Mouse (Mus musculus): ENCODE measurements around the gene Usp7. TPM values are rescaled to one million over a fixed set of nuclear protein-coding genes. Genes with fewer than 3 reads are reported as not detected.

Usp7 gene
- total RNA-seq, 1 experiment from 2014 or later, result 238 TPM

DNA sequence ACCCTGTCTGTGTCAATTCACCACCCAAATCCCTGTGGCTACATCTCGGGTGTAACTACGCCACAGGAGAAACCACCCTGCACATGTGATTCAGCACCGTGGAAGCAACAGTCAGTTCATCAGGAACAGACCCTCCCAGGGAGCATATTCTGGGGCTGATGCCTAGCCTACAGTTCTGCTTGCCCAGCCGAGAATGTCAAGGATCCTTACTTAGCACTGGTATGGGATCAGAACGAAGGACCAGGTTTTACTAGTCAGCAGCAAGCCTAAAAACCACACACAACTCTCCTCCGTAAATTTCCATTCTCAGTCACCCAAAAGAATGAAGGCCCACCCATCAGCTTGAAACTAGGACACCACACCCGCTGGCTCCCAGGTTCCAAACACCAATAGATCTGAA lies 60.5 kb downstream of the Usp7 start:
- no peak for ATAC-seq (replicated peaks; ENCODE audit: low read depth, poor library complexity, severe bottlenecking)

DNA sequence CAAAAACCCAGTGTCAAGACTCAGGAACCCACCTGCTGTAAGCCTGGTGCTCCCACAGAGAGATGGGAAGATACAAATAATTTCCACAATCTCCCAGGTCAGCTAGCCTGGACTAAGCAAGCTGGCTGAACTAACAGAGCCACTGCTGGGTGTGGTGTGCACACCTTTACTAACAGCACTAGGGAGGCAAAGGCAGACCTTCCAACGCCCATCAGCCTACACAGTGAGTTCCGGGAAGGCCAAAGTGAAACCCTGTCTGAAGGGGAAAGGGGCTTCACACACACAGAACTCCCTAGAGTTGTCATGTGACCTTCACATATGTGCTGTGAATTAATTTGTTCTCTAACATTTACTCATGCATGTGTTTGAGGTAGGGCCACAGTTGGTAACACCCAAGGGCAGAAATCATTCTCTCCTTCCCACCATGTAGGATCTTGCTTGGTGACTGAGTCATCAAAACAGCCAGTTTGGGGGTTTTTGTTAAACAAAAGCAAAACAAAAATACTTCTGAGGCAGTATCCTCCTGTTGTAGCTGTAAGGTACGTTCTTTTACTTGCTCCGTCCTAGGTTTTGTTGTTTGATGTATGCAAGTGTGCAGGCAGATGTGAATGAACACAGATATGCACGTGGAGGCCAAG lies 63.9 kb downstream of the Usp7 start:
- no peak for ATAC-seq (replicated peaks; ENCODE audit: low read depth, poor library complexity, severe bottlenecking)

DNA sequence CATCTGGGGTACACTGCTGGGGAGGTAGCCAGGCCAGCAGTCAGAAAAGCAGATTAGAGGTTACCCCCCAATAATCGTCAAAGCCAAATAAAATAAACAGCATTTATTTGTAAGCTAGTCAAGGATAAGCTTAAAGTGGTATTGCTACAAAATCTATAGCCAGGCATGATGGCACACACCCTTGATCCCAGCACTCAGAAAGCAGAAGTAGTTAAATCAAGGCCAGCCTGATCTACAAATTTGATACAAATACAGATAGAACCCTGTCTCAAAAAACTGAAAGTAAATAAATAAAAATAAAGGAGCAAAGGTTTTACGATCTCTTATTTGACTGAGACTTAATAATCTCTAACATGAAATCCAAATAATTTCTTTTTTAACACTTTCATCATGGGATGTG lies 66.3 kb downstream of the Usp7 start:
- ATAC-seq (replicated peaks; ENCODE audit: low read depth, poor library complexity, severe bottlenecking), result 0 out of 2 replicates have a peak, but pooled peaks have one; percentile 52

DNA sequence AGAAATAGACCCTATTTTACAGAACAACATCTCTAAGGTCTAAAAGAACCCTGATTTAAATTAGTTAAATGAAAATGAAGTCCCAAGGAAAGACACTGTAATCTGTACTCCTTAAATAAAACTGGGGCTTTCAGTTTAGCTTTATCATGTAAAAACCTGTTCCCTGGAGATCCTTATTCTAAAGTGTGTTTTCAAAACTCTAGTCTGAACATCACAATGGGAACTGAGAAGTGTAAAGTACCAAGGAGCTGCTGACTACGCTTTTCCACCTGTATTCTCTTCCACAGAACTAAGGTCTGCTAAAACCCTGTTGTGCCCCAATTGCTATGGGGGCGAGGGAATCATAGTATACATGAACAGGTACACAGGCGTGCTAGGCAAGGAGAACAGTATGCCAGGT lies 68.1 kb downstream of the Usp7 start:
- ATAC-seq (replicated peaks; ENCODE audit: low read depth, poor library complexity, severe bottlenecking), result no peak

DNA sequence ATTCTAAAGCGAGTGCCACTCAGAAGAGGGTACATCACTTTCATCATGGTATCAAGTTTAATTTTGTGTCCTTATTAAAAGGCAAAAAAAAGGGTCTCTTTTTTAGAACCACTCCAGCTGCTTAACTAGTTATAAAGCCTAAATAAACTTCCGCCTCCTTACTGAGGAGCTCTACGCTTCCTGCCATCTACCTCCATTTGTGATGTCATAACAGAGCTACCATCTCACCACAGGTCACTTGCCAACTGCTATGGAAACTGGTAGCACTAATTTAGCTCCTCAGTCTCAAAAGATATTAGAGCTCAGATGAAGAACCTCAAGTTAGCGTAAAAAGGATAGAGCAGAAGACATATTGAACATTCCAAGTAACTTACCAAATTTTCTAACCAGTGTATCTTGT lies 71.7 kb downstream of the Usp7 start:
- no peak for ATAC-seq (replicated peaks; ENCODE audit: low read depth, poor library complexity, severe bottlenecking)

DNA sequence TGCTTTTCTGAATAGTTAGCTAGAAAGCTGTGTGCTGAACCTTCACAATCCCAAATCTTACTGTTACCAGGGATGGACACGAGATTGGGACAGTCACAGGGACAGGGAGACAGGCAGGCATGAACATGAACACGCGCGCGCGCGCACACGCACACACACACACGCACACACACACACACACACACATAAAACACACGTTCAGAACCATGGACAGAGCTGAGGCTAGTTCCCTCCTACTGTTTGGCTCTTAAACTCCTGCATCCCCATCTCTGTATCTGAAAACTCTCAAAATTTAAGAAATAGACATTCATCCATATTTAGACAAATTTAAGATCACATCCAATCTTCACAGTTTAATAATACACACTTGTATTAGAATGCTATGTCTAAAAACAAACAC lies 74.4 kb downstream of the Usp7 start:
- ATAC-seq (replicated peaks; ENCODE audit: low read depth, poor library complexity, severe bottlenecking), result 0 out of 2 replicates have a peak, but pooled peaks have one; percentile 30

DNA sequence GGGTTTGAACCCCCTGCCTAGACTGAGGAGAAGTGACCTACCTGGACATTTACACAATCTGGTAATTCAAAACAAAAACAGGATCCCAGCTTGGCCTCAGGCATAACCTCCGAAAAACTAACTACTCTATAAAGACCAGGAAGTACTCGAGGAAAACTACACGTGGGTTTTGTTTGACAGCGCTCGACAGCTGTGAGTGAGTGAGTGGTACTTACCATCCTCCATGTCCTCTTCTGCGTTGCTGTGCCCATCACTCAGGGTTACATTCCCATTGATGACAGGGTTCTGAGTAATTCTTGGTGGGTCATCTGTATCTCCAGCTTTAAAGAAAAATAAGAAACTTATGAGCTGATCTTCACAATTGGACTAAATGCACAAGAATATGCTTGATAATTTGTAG lies 75.8 kb downstream of the Usp7 start:
- ATAC-seq (replicated peaks; ENCODE audit: low read depth, poor library complexity, severe bottlenecking), result no peak

DNA sequence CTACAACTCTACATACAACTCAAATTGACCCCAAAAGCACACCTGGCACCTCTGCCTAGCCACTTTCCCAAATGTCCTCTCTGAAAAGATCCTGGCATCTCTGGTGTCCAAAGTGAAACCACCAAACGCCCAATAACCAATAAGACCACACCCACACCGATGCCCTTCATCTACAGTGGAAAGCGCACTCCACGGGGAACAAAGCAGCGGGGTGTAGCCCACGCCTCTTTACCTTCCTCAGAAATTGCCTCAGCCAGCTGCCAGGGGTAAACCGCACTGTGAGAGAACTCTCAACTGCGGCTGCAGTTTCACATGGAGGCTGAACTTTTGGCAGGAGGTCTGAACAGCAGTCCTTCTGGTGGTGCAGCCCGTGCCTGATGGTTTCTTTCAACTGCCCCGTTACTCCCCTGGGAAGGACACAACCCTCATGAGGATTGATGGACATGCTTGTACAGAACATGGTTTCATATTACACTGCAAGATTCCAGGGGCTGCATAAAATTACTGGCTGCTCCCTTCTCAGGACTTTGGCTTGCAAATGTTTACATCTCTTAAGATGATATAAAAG lies 76.5 kb downstream of the Usp7 start:
- no peak for ATAC-seq (replicated peaks; ENCODE audit: low read depth, poor library complexity, severe bottlenecking)

DNA sequence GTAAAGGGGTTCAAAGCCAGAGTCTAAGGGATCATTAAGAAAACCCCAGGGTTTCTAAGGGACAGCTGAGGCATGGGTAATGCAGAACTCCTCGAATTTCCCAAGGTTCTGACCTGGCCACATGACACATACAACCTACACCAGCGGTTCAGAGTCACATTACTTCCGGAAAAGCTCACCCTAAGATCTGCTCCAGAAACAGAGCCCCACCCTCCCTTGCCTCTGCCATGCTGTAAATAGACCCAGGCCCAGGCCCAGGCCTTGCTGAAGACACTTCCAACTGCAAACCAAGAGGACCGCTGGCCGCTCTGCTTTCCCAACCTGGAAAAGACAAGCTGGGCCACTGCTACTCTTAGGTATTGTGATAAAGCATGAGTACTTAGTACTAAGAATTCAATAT lies 77.3 kb downstream of the Usp7 start:
- ATAC-seq (replicated peaks; ENCODE audit: low read depth, poor library complexity, severe bottlenecking), result no peak

DNA sequence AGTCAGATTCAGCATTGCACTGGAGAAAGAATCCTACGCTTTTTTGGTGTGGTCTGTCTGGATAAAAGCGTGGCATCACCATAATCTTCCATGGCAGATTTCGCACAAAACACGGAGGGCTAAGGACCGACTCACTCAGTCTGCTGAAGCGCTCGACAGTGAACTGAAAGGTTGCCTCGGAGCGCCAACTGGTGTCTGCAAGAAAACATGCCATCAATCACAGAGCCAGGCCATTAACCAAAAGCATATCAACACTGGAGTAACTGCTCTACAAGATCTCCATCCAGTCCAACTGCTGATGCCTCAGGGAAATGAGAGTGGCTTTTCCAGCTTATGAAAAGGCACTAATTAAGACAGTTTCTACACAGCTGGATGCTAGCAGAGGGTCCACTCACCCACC lies 80.1 kb downstream of the Usp7 start:
- no peak for ATAC-seq (replicated peaks; ENCODE audit: low read depth, poor library complexity, severe bottlenecking)

DNA sequence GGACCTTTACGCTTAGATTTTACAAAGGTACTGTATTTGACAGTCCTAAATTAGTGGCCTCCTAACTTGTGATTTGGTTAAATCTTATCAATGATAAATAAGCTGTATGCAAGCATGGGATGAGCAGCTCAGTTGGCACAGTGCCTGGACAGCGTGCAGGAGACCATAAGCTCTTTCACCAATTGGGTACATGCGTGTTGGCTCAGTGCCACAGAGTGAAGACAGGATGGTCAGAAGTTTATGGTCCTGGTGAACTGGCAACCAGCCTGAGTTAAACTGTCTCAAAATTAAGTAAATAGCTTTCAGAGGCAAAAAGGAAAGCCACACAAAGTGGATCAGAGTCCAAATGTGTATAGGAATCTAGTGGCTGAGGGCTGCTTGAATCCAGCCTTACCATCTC lies 91.5 kb downstream of the Usp7 start:
- no peak for ATAC-seq (replicated peaks; ENCODE audit: low read depth, poor library complexity, severe bottlenecking)

DNA sequence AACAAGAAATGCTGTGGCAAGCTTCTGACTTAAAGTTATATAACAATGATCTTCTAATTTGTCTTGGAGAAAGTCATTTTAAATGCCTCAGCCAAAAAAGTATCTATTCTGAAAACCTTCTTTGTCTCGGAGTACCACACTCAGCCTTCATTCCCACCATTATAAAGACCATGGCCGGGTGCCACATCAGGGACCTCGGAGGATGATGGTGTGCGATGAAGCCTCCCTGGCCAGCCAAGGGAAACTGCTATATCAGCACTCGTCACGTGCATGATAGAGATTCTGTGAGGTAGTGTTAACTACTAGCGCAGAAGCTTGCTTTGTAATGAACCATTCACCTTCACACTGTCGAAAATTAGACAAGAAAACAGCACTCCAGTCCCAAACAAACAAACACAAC lies 92.6 kb downstream of the Usp7 start:
- no peak for ATAC-seq (replicated peaks; ENCODE audit: low read depth, poor library complexity, severe bottlenecking)

DNA sequence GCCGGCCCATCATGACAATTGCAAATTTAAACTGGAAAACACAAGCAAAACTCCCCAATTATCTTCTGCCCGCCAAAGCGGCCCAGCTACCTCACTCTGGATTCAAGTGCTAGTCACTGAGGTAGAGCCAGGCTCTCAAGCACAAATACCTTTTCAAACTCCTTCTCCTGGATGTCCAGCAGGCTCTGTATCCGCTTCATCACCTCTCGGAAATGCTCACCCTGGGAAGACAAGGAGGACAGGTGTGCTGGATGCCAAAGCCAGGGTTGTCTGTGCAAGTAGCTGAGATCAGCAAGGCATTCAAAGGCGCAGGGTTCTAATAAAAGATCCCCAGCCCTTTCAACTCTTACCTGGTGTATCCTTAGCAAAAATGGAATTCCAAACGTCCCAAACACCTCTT lies 100.9 kb downstream of the Usp7 start:
- ATAC-seq (replicated peaks; ENCODE audit: low read depth, poor library complexity, severe bottlenecking), result no peak

DNA sequence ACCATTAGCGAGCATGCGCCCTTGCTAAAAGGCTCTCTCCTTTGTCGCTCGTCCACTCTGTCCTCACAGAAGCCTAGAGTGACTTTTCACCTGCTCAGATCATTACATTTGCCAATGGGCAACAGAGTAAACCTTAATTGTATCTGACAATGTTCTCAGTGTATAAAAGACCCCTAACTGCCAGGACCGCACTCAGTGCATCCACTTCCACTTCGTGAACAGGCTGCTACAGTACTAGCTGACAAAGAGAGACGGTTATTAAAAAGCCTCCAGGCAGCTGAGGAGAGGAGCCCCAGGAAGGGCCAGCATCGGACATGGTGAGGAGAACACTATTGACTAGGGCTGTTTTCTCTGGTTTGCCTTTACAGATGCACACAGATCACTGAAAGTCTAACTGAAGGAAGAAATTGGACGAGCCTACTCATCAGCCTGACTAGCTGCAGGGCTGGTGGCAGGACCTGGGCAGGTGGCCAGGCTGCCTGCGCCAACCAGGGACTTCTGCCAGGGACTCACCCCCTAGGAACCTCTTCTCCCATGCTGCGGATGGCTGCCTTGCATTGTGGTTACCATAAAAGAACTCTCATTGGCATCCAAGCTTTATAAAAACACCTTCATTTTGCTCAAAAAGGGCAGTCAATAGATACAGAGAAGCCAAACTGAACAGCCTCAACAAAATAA lies 102.0 kb downstream of the Usp7 start:
- ATAC-seq (replicated peaks; ENCODE audit: low read depth, poor library complexity, severe bottlenecking), result no peak

DNA sequence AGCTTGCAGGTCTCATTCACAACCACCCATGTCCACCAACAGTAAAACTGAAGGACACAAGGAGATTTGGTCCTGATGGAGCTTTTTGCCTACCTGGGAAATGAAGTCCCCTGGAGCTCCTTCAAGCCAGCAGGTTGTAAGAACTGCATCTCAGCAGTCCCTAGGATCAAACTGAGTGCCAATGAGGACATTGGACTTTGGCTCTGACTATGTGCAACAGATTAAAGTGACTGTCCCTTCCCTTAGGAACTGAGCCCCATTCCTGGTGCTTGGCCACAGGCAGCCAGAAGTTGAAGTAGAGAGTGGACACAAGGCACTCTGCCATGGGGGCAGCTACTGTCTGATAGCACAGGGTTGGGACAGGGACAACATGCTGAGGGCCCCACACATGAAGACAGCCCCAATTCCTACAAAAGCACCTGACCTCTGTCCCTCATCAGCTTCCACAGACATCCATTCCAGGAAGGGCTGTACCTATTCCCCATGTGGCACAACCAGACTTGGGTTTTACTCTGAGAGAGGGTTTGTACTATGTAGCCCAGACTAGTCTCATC lies 104.5 kb downstream of the Usp7 start:
- no peak for ATAC-seq (replicated peaks; ENCODE audit: low read depth, poor library complexity, severe bottlenecking)

DNA sequence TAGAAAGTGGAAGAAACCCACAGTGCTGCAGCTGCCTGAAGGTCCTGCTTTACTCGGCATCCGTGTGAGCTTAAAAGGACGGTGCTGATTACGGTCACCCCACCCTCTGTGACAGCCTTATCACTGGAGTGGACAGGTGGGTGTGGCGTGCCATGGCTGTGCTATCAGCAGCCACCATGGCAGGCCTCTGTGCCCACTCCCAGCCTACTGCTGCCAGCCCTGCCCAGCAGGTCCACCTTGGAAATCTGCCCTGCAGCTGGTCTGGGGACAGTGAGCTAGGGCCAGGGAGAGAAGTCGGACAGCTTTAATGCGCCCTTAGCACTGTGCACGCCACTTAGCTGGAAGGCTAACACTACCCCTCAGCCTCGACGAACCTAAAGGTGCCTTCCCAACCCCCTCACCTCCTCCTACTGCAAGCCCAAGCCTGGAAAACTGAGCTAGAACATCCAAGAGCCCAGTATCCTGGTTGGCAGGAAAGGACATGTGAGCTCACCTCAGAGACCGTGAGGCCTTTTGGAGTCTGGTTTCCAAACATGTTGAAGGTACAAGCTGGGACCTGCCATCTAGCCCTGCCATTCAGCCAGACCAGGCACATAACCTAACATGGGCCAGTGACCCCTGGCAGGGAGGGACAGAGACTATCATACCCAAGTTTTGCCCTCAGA lies 105.1 kb downstream of the Usp7 start:
- ATAC-seq (replicated peaks; ENCODE audit: low read depth, poor library complexity, severe bottlenecking), result peak; percentile 66

DNA sequence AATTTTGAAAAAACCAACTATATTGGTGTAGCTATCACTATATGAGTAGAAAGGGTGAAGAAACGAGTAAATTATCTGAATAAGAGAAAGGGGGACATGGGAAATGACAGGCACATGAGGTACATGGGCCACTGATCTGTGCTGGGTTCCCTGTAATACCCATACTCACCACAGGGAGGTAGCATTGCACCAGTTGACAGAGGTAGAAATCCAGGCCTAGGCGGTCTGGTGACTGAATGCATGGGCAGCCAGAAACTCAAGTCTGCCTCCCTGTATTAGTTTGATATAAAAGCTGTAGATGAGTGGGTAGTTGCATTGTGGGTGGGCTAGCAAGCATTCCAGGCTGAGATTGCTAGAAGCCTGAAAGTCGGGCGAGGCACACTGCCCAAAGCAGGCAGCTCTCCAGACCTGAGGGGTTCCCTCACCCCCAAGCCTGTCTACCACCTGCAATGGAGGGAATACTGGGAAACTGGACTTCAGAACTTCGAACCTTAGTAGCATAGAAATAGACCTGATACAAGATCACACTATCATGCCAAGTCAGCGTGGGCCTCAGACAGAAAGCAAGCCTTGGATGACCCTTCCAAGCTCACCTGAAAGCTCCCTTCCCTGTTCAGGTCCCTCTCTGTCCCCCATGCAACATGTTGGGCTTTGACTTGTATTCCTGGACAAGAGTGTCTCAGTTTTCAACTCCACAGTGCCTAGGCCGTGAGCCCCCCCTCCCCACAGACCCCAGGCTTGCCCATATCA lies 105.8 kb downstream of the Usp7 start:
- peak; percentile 80 for ATAC-seq (replicated peaks; ENCODE audit: low read depth, poor library complexity, severe bottlenecking)

DNA sequence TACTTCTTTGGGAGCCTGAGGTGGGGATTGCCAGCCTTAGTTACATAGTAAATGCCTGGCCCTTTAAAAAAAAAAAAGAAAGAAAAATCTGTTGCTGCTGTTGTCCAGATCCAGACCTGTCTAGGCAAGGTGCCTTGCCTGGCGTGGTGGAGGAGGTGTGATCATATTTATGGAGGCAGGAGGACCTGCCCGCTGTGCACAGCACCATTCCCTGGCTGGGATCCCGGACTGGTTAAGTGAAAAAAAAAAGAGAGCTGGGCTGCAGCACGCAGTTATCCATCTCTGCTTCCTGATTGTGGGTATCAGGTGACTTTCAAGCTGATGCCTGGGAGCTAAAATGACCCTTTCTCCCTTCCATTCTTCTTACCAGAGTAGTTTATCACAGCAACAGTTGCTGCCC lies 107.0 kb downstream of the Usp7 start:
- ATAC-seq (replicated peaks; ENCODE audit: low read depth, poor library complexity, severe bottlenecking), result no peak

DNA sequence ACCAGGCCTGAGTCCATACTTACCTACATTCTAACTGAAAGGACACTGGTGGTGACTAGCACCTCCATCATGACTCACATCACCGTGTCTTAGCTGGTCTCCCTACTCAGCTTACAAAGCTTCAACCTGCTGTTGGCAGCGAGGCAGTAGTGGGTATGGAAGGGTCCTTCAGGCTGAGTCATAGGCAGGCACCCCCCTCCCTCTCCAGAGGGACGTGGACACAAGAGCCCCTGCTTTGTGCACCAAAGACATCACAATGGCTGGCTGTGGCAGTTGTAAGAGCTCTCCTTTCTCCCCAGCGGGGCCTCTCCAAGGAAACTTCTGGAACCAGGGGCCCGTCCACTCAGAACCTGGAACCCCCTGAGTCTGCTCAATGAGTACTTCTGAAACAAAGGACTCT lies 111.6 kb downstream of the Usp7 start, which contains the start of gene Gm5767:
Gene Gm5767 (plus strand): TSS at position 301 of the 400 bp plus-strand sequence.
- no peak for ATAC-seq (replicated peaks; ENCODE audit: low read depth, poor library complexity, severe bottlenecking)

DNA sequence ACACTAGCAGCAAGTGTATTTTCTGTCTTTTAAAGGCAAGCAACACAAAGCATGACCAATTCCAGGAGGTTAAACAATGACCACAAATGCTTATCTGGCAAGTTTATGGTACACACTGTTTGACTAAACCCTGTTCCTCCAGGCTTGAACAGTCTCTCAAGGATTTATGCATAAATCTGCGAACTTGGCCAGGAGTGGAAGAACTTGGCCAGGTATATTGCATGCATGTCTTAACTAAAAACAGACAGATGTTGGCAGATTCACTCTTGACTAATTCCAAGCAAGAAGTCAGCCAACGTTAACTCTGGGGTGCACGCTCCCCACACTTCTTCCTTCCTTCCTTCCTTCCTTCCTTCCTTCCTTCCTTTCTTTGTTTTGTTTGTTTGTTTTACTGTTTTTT lies 112.3 kb downstream of the Usp7 start:
- no peak for ATAC-seq (replicated peaks; ENCODE audit: low read depth, poor library complexity, severe bottlenecking)

Data from common myeloid progenitor, adult 5-6 weeks (primary cell).